Mouse (Mus musculus) right cerebral cortex, postnatal 25 days (tissue): ENCODE measurements at regions not wholly inside any gene's neighbourhood (a gene's known extent, or its start where the extent isn't known, plus 50 kb on each side); places are given as distances from the start of the nearest gene placed in this dataset.
"Not testable (repeated sequence)": the region's sequence is repeated elsewhere in the genome, so short reads cannot be mapped to it uniquely, and the experiment has no call there.

Experiments used
- DNase-seq: peaks from one replicate; pipeline ENCODE4 v3.0.0; 2022

GRCm38 (mm10) chr2:146728693-146729092 is 127.0 kb upstream of the Kiz start:
- no peak for DNase-seq

- DNase-seq: no peak
These were observed 124.6 kb upstream of the Kiz start for GRCm38 (mm10) chr2:146731081-146731480.

GRCm38 (mm10) chr2:146732891-146733290 is 122.8 kb upstream of the Kiz start:
- DNase-seq: not testable (repeated sequence)

- DNase-seq: no peak
These were observed 111.3 kb upstream of the Kiz start for GRCm38 (mm10) chr2:146744396-146744795.

GRCm38 (mm10) chr2:146745012-146745682 is 110.5 kb upstream of the Kiz start:
- DNase-seq: no peak

GRCm38 (mm10) chr2:146745683-146746047 is 110.0 kb upstream of the Kiz start:
- peak; percentile 46 for DNase-seq

- DNase-seq: no peak
These were observed 101.7 kb upstream of the Kiz start for GRCm38 (mm10) chr2:146753988-146754387.

- no peak for DNase-seq
These were observed 92.0 kb upstream of the Kiz start for GRCm38 (mm10) chr2:146763522-146764144.

- DNase-seq: no peak
These were observed 91.1 kb upstream of the Kiz start for GRCm38 (mm10) chr2:146764313-146765255.

- DNase-seq: no peak
These were observed 80.8 kb upstream of the Kiz start for GRCm38 (mm10) chr2:146774876-146775275.

- no peak for DNase-seq
These were observed 68.4 kb upstream of the Kiz start for GRCm38 (mm10) chr2:146787132-146787810.

- DNase-seq: no peak
These were observed 67.7 kb upstream of the Kiz start for GRCm38 (mm10) chr2:146787811-146788455.

GRCm38 (mm10) chr2:146792844-146793420 is 62.7 kb upstream of the Kiz start:
- DNase-seq: no peak

GRCm38 (mm10) chr2:146802973-146803372 is 52.7 kb upstream of the Kiz start:
- no peak for DNase-seq
